Mouse (Mus musculus) telencephalon, adult 2 months (tissue): ENCODE data around the gene Mgmt.

ENCODE experiments used
- DNase-seq: peaks from one replicate; pipeline ENCODE4 v3.0.0-alpha.2; 2011; ENCODE audit warnings: low read depth, low spot score

Mgmt gene

GRCm38 (mm10) chr7:137056126-137056525 is 161.7 kb downstream of the Mgmt start:
- DNase-seq = no peak

GRCm38 (mm10) chr7:137060488-137060887 is 166.1 kb downstream of the Mgmt start:
- DNase-seq = no peak

- DNase-seq = no peak
Measured at GRCm38 (mm10) chr7:137061109-137061508, 166.7 kb downstream of the Mgmt start.

GRCm38 (mm10) chr7:137064255-137064654 is 169.8 kb downstream of the Mgmt start:
- DNase-seq = no peak

- no peak for DNase-seq
Measured at GRCm38 (mm10) chr7:137065408-137065807, 171.0 kb downstream of the Mgmt start.

GRCm38 (mm10) chr7:137066211-137066610 is 171.8 kb downstream of the Mgmt start:
- peak; percentile 2 for DNase-seq

GRCm38 (mm10) chr7:137066997-137067396 is 172.6 kb downstream of the Mgmt start:
- DNase-seq = no peak

- no peak for DNase-seq
Measured at GRCm38 (mm10) chr7:137067758-137068157, 173.3 kb downstream of the Mgmt start.

GRCm38 (mm10) chr7:137068796-137069195 is 174.4 kb downstream of the Mgmt start:
- no peak for DNase-seq

GRCm38 (mm10) chr7:137069768-137070167 is 175.4 kb downstream of the Mgmt start:
- no peak for DNase-seq

- DNase-seq = no peak
Measured at GRCm38 (mm10) chr7:137071346-137071745, 176.9 kb downstream of the Mgmt start.

- DNase-seq = no peak
Measured at GRCm38 (mm10) chr7:137073878-137074277, 179.5 kb downstream of the Mgmt start.

- DNase-seq = no peak
Measured at GRCm38 (mm10) chr7:137074324-137074723, 179.9 kb downstream of the Mgmt start.

GRCm38 (mm10) chr7:137075301-137075700 is 180.9 kb downstream of the Mgmt start:
- DNase-seq = no peak

GRCm38 (mm10) chr7:137080171-137080570 is 185.8 kb downstream of the Mgmt start:
- DNase-seq = no peak

GRCm38 (mm10) chr7:137082171-137082570 is 187.8 kb downstream of the Mgmt start:
- no peak for DNase-seq

GRCm38 (mm10) chr7:137084651-137085050 is 190.2 kb downstream of the Mgmt start:
- no peak for DNase-seq

GRCm38 (mm10) chr7:137085969-137086606 is 191.7 kb downstream of the Mgmt start:
- DNase-seq = no peak

- no peak for DNase-seq
Measured at GRCm38 (mm10) chr7:137087136-137087535, 192.7 kb downstream of the Mgmt start.

- DNase-seq = no peak
Measured at GRCm38 (mm10) chr7:137088141-137088540, 193.7 kb downstream of the Mgmt start.

- DNase-seq = no peak
Measured at GRCm38 (mm10) chr7:137094551-137094950, 200.1 kb downstream of the Mgmt start.

- DNase-seq = no peak
Measured at GRCm38 (mm10) chr7:137095702-137096101, 201.3 kb downstream of the Mgmt start.

- no peak for DNase-seq
Measured at GRCm38 (mm10) chr7:137099766-137100165, 205.4 kb downstream of the Mgmt start.

GRCm38 (mm10) chr7:137102606-137103195 is 208.3 kb downstream of the Mgmt start:
- no peak for DNase-seq
